Mouse (Mus musculus): Measurements from ENCODE around the gene Hnrnpa2b1.

- no peak for TF ChIP-seq CTCF (IDR thresholded peaks at IDR 0.05)
- TF ChIP-seq EP300 (IDR thresholded peaks at IDR 0.05): no peak
These were observed 45.2 kb upstream of the Hnrnpa2b1 start for GRCm38 (mm10) chr6:51514860-51515259.
